Mouse (Mus musculus) heart, embryonic 14.5 days (tissue): ENCODE measurements around the gene Ubqln2. TPM values are rescaled to one million over a fixed set of nuclear protein-coding genes. Genes with fewer than 3 reads are reported as not detected.

Experiments
- ATAC-seq: fragments of 200-750 bp; cut with Nextera tagmentation; 2 replicates; pipeline ENCODE4 v1.8.0; 2017; ENCODE audit warnings: low read depth, moderate TSS enrichment; ENCODE audit not compliant: insufficient number of reproducible peaks, insufficient read depth, low FRiP score
- H3K27ac ChIP-seq, 2 experiments: fragments of 200-500 bp in 1 of 2; fragments of 300-500 bp in 1 of 2; sonication (generic) in 1 of 2; replicated peaks in 1 of 2; 2 replicates each; pipeline ENCODE4 v1.5.1; 2012 to 2014; ENCODE audit warnings: low read depth in 2 of 2, low read length in 2 of 2, control low read depth in 1 of 2, mild to moderate bottlenecking in 1 of 2, mixed read lengths in 1 of 2; ENCODE audit not compliant: control insufficient read depth in 1 of 2, insufficient read depth in 1 of 2
- H3K27me3 ChIP-seq: fragments of 300-500 bp; sonication (generic); 2 replicates; pipeline ENCODE4 v1.6.1; 2014; ENCODE audit warnings: mild to moderate bottlenecking, low read length, control low read depth; ENCODE audit not compliant: control insufficient read depth, insufficient read depth
- H3K36me3 ChIP-seq: fragments of 300-500 bp; sonication (generic); 2 replicates; pipeline ENCODE4 v1.6.1; 2014; ENCODE audit warnings: mild to moderate bottlenecking, control low read depth, low read length, mixed read lengths; ENCODE audit not compliant: control insufficient read depth, insufficient read depth
- H3K4me1 ChIP-seq, 2 experiments: fragments of 200-500 bp in 1 of 2; fragments of 300-500 bp in 1 of 2; sonication (generic) in 1 of 2; 2 replicates each; pipeline ENCODE4 v1.6.1; 2012 to 2014; ENCODE audit warnings: low read length in 2 of 2, control low read depth in 1 of 2, mixed read lengths in 1 of 2; ENCODE audit not compliant: control insufficient read depth in 2 of 2, insufficient read depth in 2 of 2
- H3K4me2 ChIP-seq: fragments of 300-500 bp; sonication (generic); 2 replicates; pipeline ENCODE4 v1.6.1; 2014; ENCODE audit warnings: mild to moderate bottlenecking, low read length
- H3K4me3 ChIP-seq, 2 experiments: fragments of 200-500 bp in 1 of 2; fragments of 300-500 bp in 1 of 2; sonication (generic) in 1 of 2; 2 replicates each; pipeline ENCODE4 v1.5.1; 2012 to 2014; ENCODE audit warnings: low read length in 2 of 2, mild to moderate bottlenecking in 2 of 2, control low read depth in 1 of 2, low read depth in 1 of 2, moderate library complexity in 1 of 2; ENCODE audit not compliant: control insufficient read depth in 1 of 2, insufficient read depth in 1 of 2
- H3K9ac ChIP-seq: fragments of 300-500 bp; sonication (generic); 2 replicates; pipeline ENCODE4 v1.6.1; 2014; ENCODE audit warnings: mild to moderate bottlenecking, low read length
- H3K9me3 ChIP-seq: fragments of 300-500 bp; sonication (generic); 2 replicates; pipeline ENCODE4 v1.6.1; 2016; ENCODE audit warnings: low read length, control low read depth; ENCODE audit not compliant: control insufficient read depth
- WGBS: fragments of 180-500 bp; shearing (Covaris S2); extraction: QIAGEN DNeasy Blood & Tissue Kit; methylation state at CpG from one replicate; pipeline ENCODE4 v1.1.7; 2014; 5-methylcytosine and 5-hydroxymethylcytosine counted together
- polyA plus RNA-seq: library from polyadenylated mRNA; unstranded; fragments of >200 nt; fragmentation: Nextera tagmentation; extraction: Ambion mirVana; gene quantifications from 2 replicates; pipeline ENCODE4 v1.2.1, GENCODE M21; 2014

Ubqln2 gene
- polyA plus RNA-seq: 17.2 and 17.4 TPM in 2 replicates

GRCm38 (mm10) chrX:153497688-153498516 lies at the start of gene Ubqln2:
Gene Ubqln2 (plus strand): TSS chrX:153498227.
- Histone ChIP-seq H3K9ac (peak within 1 kb of the TSS; percentile 86), H3K4me3 (peak within 1 kb of the TSS; percentile 59 to 96), H3K36me3 (no peaks in the 10 kb centered on the region), H3K27ac (peak within 1 kb of the TSS; percentile 94 to 97), H3K4me2 (peak within 1 kb of the TSS; percentile 72), H3K27me3 (no peaks in the 10 kb centered on the region), H3K4me1 (peaks cover 3 to 8% of the 10 kb centered on the region in 2 experiments; a peak in 3 of 4 replicates), H3K9me3 (no peaks in the 10 kb centered on the region)
- peak; percentile 95 for ATAC-seq
- WGBS: 16% methylated on average over 58 of the region's 76 CpGs

- H3K9me3 ChIP-seq: no peaks in the 10 kb centered on the region
- H3K27me3 ChIP-seq: no peaks in the 10 kb centered on the region
- no peak overlapping the region for H3K4me2 ChIP-seq
- H3K4me3 ChIP-seq: no peak overlapping the region
- no peak overlapping the region for H3K27ac ChIP-seq
- no peak for ATAC-seq
- no peaks in the 10 kb centered on the region for H3K4me1 ChIP-seq
- 55% methylated on average over 5 of the region's 5 CpGs for WGBS
- H3K36me3 ChIP-seq: no peaks in the 10 kb centered on the region
- no peak overlapping the region for H3K9ac ChIP-seq
Measured at GRCm38 (mm10) chrX:153451946-153452345, 46.1 kb upstream of the Ubqln2 start.

- Histone ChIP-seq H3K4me2 (no peak overlapping the region), H3K9ac (no peak overlapping the region), H3K27ac (no peak overlapping the region), H3K9me3 (no peaks in the 10 kb centered on the region), H3K27me3 (no peaks in the 10 kb centered on the region), H3K4me3 (no peak overlapping the region), H3K4me1 (no peaks in the 10 kb centered on the region), H3K36me3 (no peaks in the 10 kb centered on the region)
- no peak for ATAC-seq
- 64% methylated on average over 8 of the region's 8 CpGs for WGBS
Measured at GRCm38 (mm10) chrX:153476760-153477248, 21.2 kb upstream of the Ubqln2 start.

GRCm38 (mm10) chrX:153492326-153492725 lies 5.7 kb upstream of the Ubqln2 start:
- Histone ChIP-seq H3K27ac (no peak overlapping the region), H3K36me3 (no peaks in the 10 kb centered on the region), H3K4me1 (no peaks in the 10 kb centered on the region), H3K9me3 (no peaks in the 10 kb centered on the region), H3K4me2 (no peak overlapping the region), H3K27me3 (no peaks in the 10 kb centered on the region), H3K9ac (no peak overlapping the region), H3K4me3 (no peak overlapping the region)
- 21% methylated on average over 3 of the region's 3 CpGs for WGBS
- no peak for ATAC-seq

GRCm38 (mm10) chrX:153498665-153499293 lies 752 bp downstream of the Ubqln2 start:
- H3K9me3 ChIP-seq: no peaks in the 10 kb centered on the region
- no peaks in the 10 kb centered on the region for H3K27me3 ChIP-seq
- no peak for ATAC-seq
- peak overlapping the region; percentile 94 to 97 for H3K27ac ChIP-seq
- peak overlapping the region; percentile 59 to 96 for H3K4me3 ChIP-seq
- 27% methylated on average over 30 of the region's 30 CpGs for WGBS
- H3K9ac ChIP-seq: peak overlapping the region; percentile 86
- H3K36me3 ChIP-seq: no peaks in the 10 kb centered on the region
- H3K4me1 ChIP-seq: peaks cover 3 to 8% of the 10 kb centered on the region in 2 experiments; a peak in 3 of 4 replicates
- peak overlapping the region; percentile 72 for H3K4me2 ChIP-seq

GRCm38 (mm10) chrX:153499294-153500046 lies 1.4 kb downstream of the Ubqln2 start:
- Histone ChIP-seq H3K9ac (peak overlapping the region; percentile 86), H3K4me3 (peak overlapping the region; percentile 59 to 96), H3K27ac (no peak overlapping the region), H3K36me3 (no peaks in the 10 kb centered on the region), H3K4me1 (peaks cover 3 to 8% of the 10 kb centered on the region in 2 experiments; a peak in 3 of 4 replicates), H3K27me3 (no peaks in the 10 kb centered on the region), H3K9me3 (no peaks in the 10 kb centered on the region), H3K4me2 (peak overlapping the region; percentile 72)
- 26% methylated on average over 32 of the region's 32 CpGs for WGBS
- ATAC-seq: no peak

- H3K4me3 ChIP-seq: peak overlapping the region; percentile 59 to 96
- no peak overlapping the region for H3K27ac ChIP-seq
- whole genome bisulfite sequencing: 20% methylated on average over 12 of the region's 12 CpGs
- peak overlapping the region; percentile 72 for H3K4me2 ChIP-seq
- H3K9me3 ChIP-seq: no peaks in the 10 kb centered on the region
- peaks cover 3 to 8% of the 10 kb centered on the region in 2 experiments; a peak in 3 of 4 replicates for H3K4me1 ChIP-seq
- H3K9ac ChIP-seq: peak overlapping the region; percentile 86
- no peaks in the 10 kb centered on the region for H3K36me3 ChIP-seq
- H3K27me3 ChIP-seq: no peaks in the 10 kb centered on the region
- ATAC-seq: no peak
Measured at GRCm38 (mm10) chrX:153500047-153500345, 2.0 kb downstream of the Ubqln2 start.
